Mouse (Mus musculus) brain, embryonic 14.5 days (tissue): ENCODE data around the gene Ifitm1.

Source experiments
- CTCF ChIP-seq: fragments of 200-500 bp; IDR thresholded peaks from 2 replicates; pipeline ENCODE4 v1.5.1; 2012; ENCODE audit warnings: inconsistent platforms, mild to moderate bottlenecking, moderate library complexity, borderline replicate concordance; ENCODE audit not compliant: insufficient read depth, insufficient read length; ENCODE audit errors: extremely low read depth
- POLR2A ChIP-seq: fragments of 200-500 bp; IDR thresholded peaks from 2 replicates; pipeline ENCODE4 v1.6.1; 2012; ENCODE audit warnings: mild to moderate bottlenecking, inconsistent platforms, borderline replicate concordance; ENCODE audit not compliant: poor library complexity, insufficient read depth, insufficient read length, severe bottlenecking; ENCODE audit errors: extremely low read depth

GRCm38 (mm10) chr7:140974940-140975339 lies 7.9 kb downstream of the Ifitm1 start:
- no peak for TF ChIP-seq POLR2A
- no peak for TF ChIP-seq CTCF
